Mouse (Mus musculus) cortical plate, adult 2 months (tissue): ENCODE data around the gene Esyt1.

Source experiments
- CTCF ChIP-seq: fragments of 200-500 bp; IDR thresholded peaks from 2 replicates; pipeline ENCODE4 v1.5.1; 2011; ENCODE audit warnings: mild to moderate bottlenecking, control low read depth, low read length; ENCODE audit not compliant: insufficient read depth; ENCODE audit errors: extremely low read depth
- POLR2A ChIP-seq: fragments of 200-500 bp; IDR thresholded peaks from 2 replicates; pipeline ENCODE4 v1.6.1; 2011; ENCODE audit warnings: mild to moderate bottlenecking, low read length, control low read depth; ENCODE audit not compliant: insufficient read depth; ENCODE audit errors: extremely low read depth

- TF ChIP-seq POLR2A (no peak), CTCF (no peak)
Measured at GRCm38 (mm10) chr10:128546787-128547186, 21.1 kb upstream of the Esyt1 start.
